Mouse (Mus musculus): Measurements from ENCODE around the gene Cpsf6. TPM values are rescaled to one million over a fixed set of nuclear protein-coding genes. Genes with fewer than 3 reads are reported as not detected.
"Not testable (repeated sequence)": the region's sequence is repeated elsewhere in the genome, so short reads cannot be mapped to it uniquely, and the experiment has no call there.

Gene Cpsf6
- total RNA-seq, 2 experiments from 2014 or later = 116 to 122 TPM

GRCm38 (mm10) chr10:117400246-117400954 lies 20.6 kb upstream of the Cpsf6 start:
- DNase-seq (ENCODE audit: low spot score in 2 of 2) = no peak

- no peak for DNase-seq (ENCODE audit: low spot score in 2 of 2)
Observed at GRCm38 (mm10) chr10:117399839-117400238, 20.0 kb upstream of the Cpsf6 start.

GRCm38 (mm10) chr10:117399196-117399595 lies 19.4 kb upstream of the Cpsf6 start:
- no peak for DNase-seq (ENCODE audit: low spot score in 2 of 2)

GRCm38 (mm10) chr10:117398044-117398780 lies 18.4 kb upstream of the Cpsf6 start:
- DNase-seq (ENCODE audit: low spot score in 2 of 2) = no peak

GRCm38 (mm10) chr10:117397106-117397625 lies 17.4 kb upstream of the Cpsf6 start:
- no peak for DNase-seq (ENCODE audit: low spot score in 2 of 2)

- no peak for DNase-seq (ENCODE audit: low spot score in 2 of 2)
Observed at GRCm38 (mm10) chr10:117396386-117397048, 16.7 kb upstream of the Cpsf6 start.

- DNase-seq (ENCODE audit: low spot score in 2 of 2) = no peak
Observed at GRCm38 (mm10) chr10:117395801-117396200, 16.0 kb upstream of the Cpsf6 start.

GRCm38 (mm10) chr10:117394738-117395550 lies 15.1 kb upstream of the Cpsf6 start:
- DNase-seq (ENCODE audit: low spot score in 2 of 2) = no peak

- DNase-seq (ENCODE audit: low spot score in 2 of 2) = no peak
Observed at GRCm38 (mm10) chr10:117393891-117394395, 14.1 kb upstream of the Cpsf6 start.

GRCm38 (mm10) chr10:117393196-117393890 lies 13.5 kb upstream of the Cpsf6 start:
- DNase-seq (ENCODE audit: low spot score in 2 of 2) = no peak

- DNase-seq (ENCODE audit: low spot score in 2 of 2) = no peak
Observed at GRCm38 (mm10) chr10:117392832-117393195, 13.0 kb upstream of the Cpsf6 start.

GRCm38 (mm10) chr10:117392397-117392796 lies 12.6 kb upstream of the Cpsf6 start:
- not testable (repeated sequence) for DNase-seq (ENCODE audit: low spot score in 2 of 2)

GRCm38 (mm10) chr10:117391801-117392200 lies 12.0 kb upstream of the Cpsf6 start:
- DNase-seq (ENCODE audit: low spot score in 2 of 2) = no peak

GRCm38 (mm10) chr10:117391057-117391456 lies 11.2 kb upstream of the Cpsf6 start:
- no peak for DNase-seq (ENCODE audit: low spot score in 2 of 2)

GRCm38 (mm10) chr10:117389904-117390875 lies 10.4 kb upstream of the Cpsf6 start:
- no peak for DNase-seq (ENCODE audit: low spot score in 2 of 2)

- DNase-seq (ENCODE audit: low spot score in 2 of 2) = no peak
Observed at GRCm38 (mm10) chr10:117389371-117389740, 9.5 kb upstream of the Cpsf6 start.

- no peak for DNase-seq (ENCODE audit: low spot score in 2 of 2)
Observed at GRCm38 (mm10) chr10:117388637-117389370, 9.0 kb upstream of the Cpsf6 start.

GRCm38 (mm10) chr10:117387961-117388636 lies 8.3 kb upstream of the Cpsf6 start:
- DNase-seq (ENCODE audit: low spot score in 2 of 2) = not testable (repeated sequence)
